Mouse (Mus musculus): Measurements from ENCODE around the gene Rgl1. TPM values are rescaled to one million over a fixed set of nuclear protein-coding genes. Genes with fewer than 3 reads are reported as not detected.

The Rgl1 gene
- total and polyA plus RNA-seq, 2 experiments from 2014 or later = 16.2 to 16.9 TPM

DNA sequence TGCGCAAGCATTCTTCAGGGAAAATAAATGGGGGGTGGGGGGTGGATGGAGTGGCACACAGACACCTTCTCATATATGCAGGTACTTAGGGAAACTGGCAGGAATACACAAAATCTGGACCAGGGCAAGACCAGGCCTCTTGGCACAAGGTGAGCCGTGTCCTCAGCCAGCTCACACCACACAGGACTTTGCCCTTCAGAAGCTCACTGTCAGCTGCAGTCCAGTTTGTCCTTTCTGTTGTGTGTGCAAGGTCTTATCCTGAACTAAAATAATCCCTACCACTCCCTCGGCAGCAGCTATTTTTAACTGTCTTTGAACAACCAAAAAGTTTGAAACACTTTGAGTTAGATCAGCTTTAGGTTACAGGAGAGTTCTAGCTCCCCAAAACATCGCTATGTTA, 227.3 kb downstream of the Rgl1 start:
- Histone ChIP-seq H3K4me1 (ENCODE audit: insufficient read depth, low read length) (no peaks in the 10 kb centered on the region), H3K9me3 (ENCODE audit: low read length) (no peaks in the 10 kb centered on the region), H3K9ac (replicated peaks; ENCODE audit: low read length, poor library complexity, severe bottlenecking) (no peak overlapping the region), H3K27me3 (ENCODE audit: insufficient read depth, low read length) (no peaks in the 10 kb centered on the region), H3K4me2 (ENCODE audit: low read depth, low read length, poor library complexity, severe bottlenecking) (no peak overlapping the region), H3K4me3 (ENCODE audit: low read depth, low read length) (no peak overlapping the region), H3K36me3 (ENCODE audit: insufficient read depth, low read length) (peaks cover 17% of the 10 kb centered on the region; the same call in 1 of the 2 replicates), H3K27ac (ENCODE audit: low read depth, low read length) (no peak overlapping the region)
- ATAC-seq (ENCODE audit: low FRiP score) (no peak), DNase-seq (ENCODE audit: low spot score) (no peak)
- 85% methylated on average over 4 of the region's 4 CpGs for WGBS
- TF ChIP-seq CTCF (IDR thresholded peaks at IDR 0.05) = no peak

DNA sequence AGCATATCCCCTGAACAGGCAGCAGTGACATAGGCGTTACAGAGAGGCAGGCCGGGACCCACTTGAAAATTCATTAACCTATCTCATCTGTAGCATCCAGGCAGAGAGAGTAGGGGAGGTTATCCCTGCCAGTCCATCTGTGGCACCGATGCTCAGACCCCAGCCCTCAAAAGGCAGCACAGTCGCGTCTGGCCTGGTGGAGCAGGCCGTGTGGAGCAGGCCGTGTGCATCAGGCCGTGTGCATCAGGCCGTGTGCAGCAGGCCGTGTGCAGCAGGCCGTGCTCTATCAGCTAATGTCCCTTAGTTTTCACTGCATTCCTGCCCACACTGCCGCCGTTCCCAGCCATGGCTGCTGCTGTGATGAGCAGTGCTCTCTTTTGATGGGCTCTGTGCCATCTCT, 229.0 kb downstream of the Rgl1 start:
- Histone ChIP-seq H3K27me3 (ENCODE audit: insufficient read depth, low read length) (no peaks in the 10 kb centered on the region), H3K9me3 (ENCODE audit: low read length) (no peaks in the 10 kb centered on the region), H3K4me2 (ENCODE audit: low read depth, low read length, poor library complexity, severe bottlenecking) (no peak overlapping the region), H3K9ac (replicated peaks; ENCODE audit: low read length, poor library complexity, severe bottlenecking) (no peak overlapping the region), H3K27ac (ENCODE audit: low read depth, low read length) (no peak overlapping the region), H3K4me1 (ENCODE audit: insufficient read depth, low read length) (no peaks in the 10 kb centered on the region), H3K36me3 (ENCODE audit: insufficient read depth, low read length) (peaks cover 11% of the 10 kb centered on the region; the same call in 1 of the 2 replicates), H3K4me3 (ENCODE audit: low read depth, low read length) (no peak overlapping the region)
- DNase-seq (ENCODE audit: low spot score) (no peak), ATAC-seq (ENCODE audit: low FRiP score) (no peak)
- WGBS = 72% methylated on average over 13 of the region's 13 CpGs
- TF ChIP-seq CTCF (IDR thresholded peaks at IDR 0.05) = no peak

DNA sequence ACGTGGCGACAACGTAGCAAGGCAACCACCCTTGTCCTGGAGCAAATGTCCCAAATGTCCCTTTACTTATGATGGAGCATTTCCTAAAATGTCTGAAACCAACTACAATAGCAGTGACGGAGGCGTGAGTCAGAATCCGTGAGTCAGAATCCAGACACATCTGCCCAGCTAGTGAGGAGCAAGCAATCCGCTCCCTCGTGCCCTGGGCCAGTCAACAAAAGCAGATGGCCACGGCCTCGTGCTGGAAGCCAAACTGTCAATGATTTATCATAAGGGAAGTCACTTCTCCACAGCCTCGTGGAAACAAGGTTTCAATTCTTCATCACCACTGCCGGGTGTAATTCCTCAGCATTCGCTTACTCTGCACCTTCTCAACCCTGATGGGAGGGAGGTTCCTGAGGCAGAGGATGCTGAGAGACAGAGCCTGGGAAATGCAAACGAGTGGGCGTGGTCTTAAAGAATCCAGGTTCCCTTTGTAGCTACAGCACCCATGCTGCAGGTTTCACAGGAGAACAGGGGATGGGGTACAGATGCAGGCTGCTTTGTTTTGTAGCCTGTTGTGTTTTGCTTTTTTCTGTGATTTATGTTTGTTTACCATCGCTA, 229.6 kb downstream of the Rgl1 start:
- no peak for ATAC-seq (ENCODE audit: low FRiP score)

DNA sequence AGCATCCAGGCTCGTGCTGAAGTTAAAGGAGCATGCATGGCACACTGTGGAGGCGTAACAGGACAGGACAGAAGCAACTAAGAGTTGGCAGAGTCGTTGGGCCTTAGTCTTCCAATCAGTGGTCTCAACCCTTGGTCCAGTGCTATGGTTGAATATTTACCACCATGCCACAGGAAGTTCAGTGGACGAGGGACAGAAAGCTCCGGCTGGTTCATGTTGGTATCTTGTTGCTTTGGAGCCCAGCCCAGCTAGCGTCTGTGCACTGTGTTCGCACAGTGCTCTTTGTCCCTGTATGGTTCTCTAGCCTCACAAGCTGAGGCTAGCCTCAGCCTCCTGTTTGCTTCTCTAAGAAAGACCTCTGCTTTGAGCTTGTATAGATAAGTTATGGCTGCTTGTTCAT, 231.6 kb downstream of the Rgl1 start:
- ATAC-seq (ENCODE audit: low FRiP score) = no peak
- Histone ChIP-seq H3K9ac (replicated peaks; ENCODE audit: low read length, poor library complexity, severe bottlenecking) (no peak overlapping the region), H3K4me2 (ENCODE audit: low read depth, low read length, poor library complexity, severe bottlenecking) (no peak overlapping the region), H3K27me3 (ENCODE audit: insufficient read depth, low read length) (no peaks in the 10 kb centered on the region), H3K27ac (ENCODE audit: low read depth, low read length) (no peak overlapping the region), H3K9me3 (ENCODE audit: low read length) (no peaks in the 10 kb centered on the region), H3K4me3 (ENCODE audit: low read depth, low read length) (no peak overlapping the region), H3K36me3 (ENCODE audit: insufficient read depth, low read length) (peaks cover 23% of the 10 kb centered on the region; the same call in 1 of the 2 replicates), H3K4me1 (ENCODE audit: insufficient read depth, low read length) (no peaks in the 10 kb centered on the region)
- 89% methylated on average over 7 of the region's 7 CpGs for WGBS
- no peak for TF ChIP-seq CTCF (IDR thresholded peaks at IDR 0.05)
- DNase-seq (ENCODE audit: low spot score) = no peak

More for the DNA sequence above, 229.6 kb downstream of the Rgl1 start:
- no peak for TF ChIP-seq CTCF (IDR thresholded peaks at IDR 0.05)
- DNase-seq (ENCODE audit: low spot score) = peak; percentile 36
- Histone ChIP-seq H3K27me3 (ENCODE audit: insufficient read depth, low read length) (no peaks in the 10 kb centered on the region), H3K4me3 (ENCODE audit: low read depth, low read length) (no peak overlapping the region), H3K9me3 (ENCODE audit: low read length) (no peaks in the 10 kb centered on the region), H3K36me3 (ENCODE audit: insufficient read depth, low read length) (peaks cover 11% of the 10 kb centered on the region; the same call in 1 of the 2 replicates), H3K4me1 (ENCODE audit: insufficient read depth, low read length) (no peaks in the 10 kb centered on the region), H3K9ac (replicated peaks; ENCODE audit: low read length, poor library complexity, severe bottlenecking) (no peak overlapping the region), H3K27ac (ENCODE audit: low read depth, low read length) (no peak overlapping the region), H3K4me2 (ENCODE audit: low read depth, low read length, poor library complexity, severe bottlenecking) (no peak overlapping the region)
- 63% methylated on average over 16 of the region's 16 CpGs for WGBS

DNA sequence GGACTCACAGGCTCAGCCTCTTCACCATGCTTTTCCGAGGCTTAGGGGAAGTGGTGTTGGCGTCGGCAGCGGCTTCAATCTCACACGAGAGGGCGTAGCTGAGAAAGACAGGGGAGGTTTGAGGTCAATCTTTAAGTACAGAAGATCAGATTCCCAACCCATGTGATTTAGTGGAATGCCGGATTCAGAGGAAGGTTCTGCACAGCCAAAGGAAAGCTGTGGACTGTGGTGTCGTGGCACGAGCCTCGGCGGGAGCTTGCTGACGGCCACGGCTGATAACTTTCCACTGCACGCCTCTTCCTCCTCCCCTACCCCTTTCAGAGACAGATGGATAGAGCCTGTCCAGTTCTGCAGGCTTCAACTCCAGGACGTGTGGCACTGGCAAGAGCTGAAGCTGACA, 234.7 kb downstream of the Rgl1 start:
- no peak overlapping the region for H3K4me3 ChIP-seq (ENCODE audit: low read depth, low read length)
- H3K27ac ChIP-seq (ENCODE audit: low read depth, low read length) = no peak overlapping the region
- DNase-seq (ENCODE audit: low spot score) (no peak), ATAC-seq (ENCODE audit: low FRiP score) (no peak)
- H3K4me2 ChIP-seq (ENCODE audit: low read depth, low read length, poor library complexity, severe bottlenecking) = no peak overlapping the region
- WGBS = 70% methylated on average over 15 of the region's 15 CpGs
- H3K9ac ChIP-seq (replicated peaks; ENCODE audit: low read length, poor library complexity, severe bottlenecking) = no peak overlapping the region
- H3K36me3 ChIP-seq (ENCODE audit: insufficient read depth, low read length) = peaks cover 16% of the 10 kb centered on the region; the same call in 1 of the 2 replicates
- no peak; the same call in 1 of the 2 replicates for TF ChIP-seq CTCF (IDR thresholded peaks at IDR 0.05)
- H3K4me1 ChIP-seq (ENCODE audit: insufficient read depth, low read length) = no peaks in the 10 kb centered on the region
- H3K9me3 ChIP-seq (ENCODE audit: low read length) = no peaks in the 10 kb centered on the region
- H3K27me3 ChIP-seq (ENCODE audit: insufficient read depth, low read length) = no peaks in the 10 kb centered on the region

DNA sequence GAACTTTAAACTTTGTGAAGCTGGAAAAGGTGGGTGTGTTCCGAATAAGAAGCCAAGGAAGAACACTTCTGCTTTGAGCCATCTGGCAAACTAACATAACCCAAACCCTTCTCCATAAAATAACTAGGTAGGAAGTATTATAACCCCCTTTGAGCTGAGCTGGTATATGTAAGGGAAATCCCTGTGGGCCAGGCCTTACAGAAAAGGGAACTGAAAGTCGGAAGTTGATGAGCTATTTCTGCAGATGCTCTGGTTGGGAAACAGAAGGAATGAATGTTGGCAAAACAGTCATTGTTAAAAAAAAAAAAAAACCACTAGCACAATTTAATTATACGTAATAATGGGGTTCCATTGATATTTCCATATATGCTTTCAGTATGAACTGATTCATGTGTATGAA, 237.4 kb downstream of the Rgl1 start:
- Histone ChIP-seq H3K4me1 (ENCODE audit: insufficient read depth, low read length) (no peaks in the 10 kb centered on the region), H3K9me3 (ENCODE audit: low read length) (no peaks in the 10 kb centered on the region), H3K4me2 (ENCODE audit: low read depth, low read length, poor library complexity, severe bottlenecking) (no peak overlapping the region), H3K27me3 (ENCODE audit: insufficient read depth, low read length) (no peaks in the 10 kb centered on the region), H3K27ac (ENCODE audit: low read depth, low read length) (no peak overlapping the region), H3K36me3 (ENCODE audit: insufficient read depth, low read length) (peaks cover 21% of the 10 kb centered on the region; the same call in 1 of the 2 replicates), H3K9ac (replicated peaks; ENCODE audit: low read length, poor library complexity, severe bottlenecking) (no peak overlapping the region), H3K4me3 (ENCODE audit: low read depth, low read length) (no peak overlapping the region)
- 96% methylated on average over 3 of the region's 3 CpGs for WGBS
- no peak for ATAC-seq (ENCODE audit: low FRiP score)
- no peak for TF ChIP-seq CTCF (IDR thresholded peaks at IDR 0.05)
- no peak for DNase-seq (ENCODE audit: low spot score)

Data from midbrain, postnatal 0 days (tissue).